Mouse (Mus musculus) MEL (cell line): ENCODE results near the gene Itpr2. TPM values are rescaled to one million over a fixed set of nuclear protein-coding genes. Genes with fewer than 3 reads are reported as not detected.
A peak's percentile ranks its signal among the peaks of the same experiment; 100 is the strongest.

ENCODE experiments used
- DNase-seq: peaks from one replicate; pipeline ENCODE4 v3.0.0; 2011; ENCODE audit warnings: low read depth, low spot score
- H3K27ac ChIP-seq: 2 replicates; pipeline ENCODE4 v1.5.1; 2012; ENCODE audit warnings: low read depth, mild to moderate bottlenecking, control low read depth, low read length, moderate library complexity; ENCODE audit not compliant: control insufficient read depth
- H3K27me3 ChIP-seq, 2 experiments: fragments of 150-350 bp in 1 of 2; sonication (generic) in 1 of 2; 2 replicates each; pipeline ENCODE4 v1.6.1; 2012; ENCODE audit warnings: low read length in 2 of 2, mild to moderate bottlenecking in 2 of 2, improper control_type of control experiment in 1 of 2, moderate library complexity in 1 of 2; ENCODE audit not compliant: insufficient read depth in 2 of 2, control insufficient read depth in 1 of 2
- H3K36me3 ChIP-seq, 2 experiments: 2 replicates each; pipeline ENCODE4 v1.6.1; 2012 to 2014; ENCODE audit warnings: low read length in 2 of 2, improper control_type of control experiment in 1 of 2, inconsistent platforms in 1 of 2, mild to moderate bottlenecking in 1 of 2; ENCODE audit not compliant: insufficient read depth in 2 of 2, control insufficient read depth in 1 of 2
- H3K4me1 ChIP-seq, 2 experiments: fragments of 150-350 bp in 1 of 2; sonication (generic) in 1 of 2; 2 replicates each; pipeline ENCODE4 v1.6.1; 2012; ENCODE audit warnings: low read length in 2 of 2, improper control_type of control experiment in 1 of 2, mild to moderate bottlenecking in 1 of 2; ENCODE audit not compliant: insufficient read depth in 2 of 2, control insufficient read depth in 1 of 2
- H3K4me3 ChIP-seq, 2 experiments: fragments of 150-350 bp in 1 of 2; sonication (generic) in 1 of 2; 2 replicates each; pipeline ENCODE4 v1.5.1; 2012; ENCODE audit warnings: low read depth in 2 of 2, low read length in 2 of 2, mild to moderate bottlenecking in 2 of 2, moderate library complexity in 2 of 2, control low read depth in 1 of 2, improper control_type of control experiment in 1 of 2; ENCODE audit not compliant: control insufficient read depth in 1 of 2, insufficient read depth in 1 of 2
- H3K79me2 ChIP-seq: 2 replicates; pipeline ENCODE4 v1.6.1; 2012; ENCODE audit warnings: mild to moderate bottlenecking, low read length, moderate library complexity; ENCODE audit not compliant: control insufficient read depth, poor library complexity, insufficient read depth
- H3K9ac ChIP-seq: 2 replicates; pipeline ENCODE4 v1.6.1; 2012; ENCODE audit warnings: low read depth, mild to moderate bottlenecking, control low read depth, low read length, moderate library complexity; ENCODE audit not compliant: control insufficient read depth, poor library complexity, severe bottlenecking
- H3K9me3 ChIP-seq: fragments of 150-350 bp; sonication (generic); replicated peaks from 2 replicates; pipeline ENCODE4 v1.6.1; 2012; ENCODE audit warnings: mild to moderate bottlenecking, low read length, improper control_type of control experiment, moderate library complexity; ENCODE audit not compliant: insufficient read depth
- CHD1 ChIP-seq: IDR thresholded peaks from 2 replicates; pipeline ENCODE4 v1.6.1; 2012; ENCODE audit warnings: low read depth, mild to moderate bottlenecking, inconsistent platforms, low read length, improper control_type of control experiment
- CHD2 ChIP-seq: IDR thresholded peaks from 2 replicates; pipeline ENCODE4 v1.6.1; 2011; ENCODE audit warnings: low read length, improper control_type of control experiment
- CTCF ChIP-seq, 3 experiments: IDR thresholded peaks in 2 of 3; conservative IDR thresholded peaks in 1 of 3; 2 replicates each; pipeline ENCODE4 v1.5.1; 2011 to 2012; ENCODE audit warnings: low read length in 3 of 3, low read depth in 2 of 3, mild to moderate bottlenecking in 2 of 3, improper control_type of control experiment in 1 of 3, inconsistent platforms in 1 of 3, mixed read lengths in 1 of 3, moderate library complexity in 1 of 3; ENCODE audit not compliant: control insufficient read depth in 1 of 3, insufficient read depth in 1 of 3, poor library complexity in 1 of 3, severe bottlenecking in 1 of 3
- E2F4 ChIP-seq: IDR thresholded peaks from 2 replicates; pipeline ENCODE4 v1.6.1; 2011; ENCODE audit warnings: low read depth, low read length, improper control_type of control experiment, borderline replicate concordance
- ELF1 ChIP-seq: IDR thresholded peaks from 2 replicates; pipeline ENCODE4 v1.6.1; 2014; ENCODE audit warnings: low read depth, mild to moderate bottlenecking, inconsistent platforms, low read length, improper control_type of control experiment, moderate library complexity
- ETS1 ChIP-seq: IDR thresholded peaks from 2 replicates; pipeline ENCODE4 v1.6.1; 2012; ENCODE audit warnings: low read depth, mild to moderate bottlenecking, inconsistent platforms, low read length, improper control_type of control experiment, moderate library complexity
- JUND ChIP-seq: IDR thresholded peaks from 2 replicates; pipeline ENCODE4 v1.6.1; 2011; ENCODE audit warnings: low read depth, mild to moderate bottlenecking, improper control_type of control experiment, low read length
- KAT2A ChIP-seq: conservative IDR thresholded peaks from 2 replicates; pipeline ENCODE4 v1.6.1; 2012; ENCODE audit warnings: low read depth, low read length, improper control_type of control experiment, inconsistent platforms
- MAZ ChIP-seq: IDR thresholded peaks from 2 replicates; pipeline ENCODE4 v1.6.1; 2012; ENCODE audit warnings: low read depth, mild to moderate bottlenecking, inconsistent platforms, low read length, improper control_type of control experiment
- MEF2A ChIP-seq: IDR thresholded peaks from 2 replicates; pipeline ENCODE4 v1.6.1; 2014; ENCODE audit warnings: low read depth, mild to moderate bottlenecking, inconsistent platforms, low read length, improper control_type of control experiment; ENCODE audit not compliant: poor library complexity, insufficient replicate concordance, severe bottlenecking; ENCODE audit errors: extremely low read depth
- MYC ChIP-seq: IDR thresholded peaks from 2 replicates; pipeline ENCODE4 v1.6.1; 2011; ENCODE audit warnings: low read depth, mild to moderate bottlenecking, low read length, improper control_type of control experiment, moderate library complexity
- NRF1 ChIP-seq: IDR thresholded peaks from 2 replicates; pipeline ENCODE4 v1.6.1; 2014; ENCODE audit warnings: low read depth, mild to moderate bottlenecking, inconsistent platforms, low read length, improper control_type of control experiment, moderate library complexity; ENCODE audit not compliant: poor library complexity, insufficient read depth, severe bottlenecking
- POLR2AphosphoS5 ChIP-seq: IDR thresholded peaks from 2 replicates; pipeline ENCODE4 v1.6.1; 2012; ENCODE audit warnings: low read depth, borderline replicate concordance, mild to moderate bottlenecking, inconsistent platforms, low read length, moderate library complexity, mixed read lengths
- RCOR1 ChIP-seq: IDR thresholded peaks from 2 replicates; pipeline ENCODE4 v1.6.1; 2012; ENCODE audit warnings: low read depth, mild to moderate bottlenecking, inconsistent platforms, low read length, improper control_type of control experiment
- TAL1 ChIP-seq: IDR thresholded peaks from 2 replicates; pipeline ENCODE4 v1.6.1; 2012; ENCODE audit warnings: mild to moderate bottlenecking, inconsistent platforms, low read length, moderate library complexity, mixed read lengths
- TCF12 ChIP-seq: IDR thresholded peaks from 2 replicates; pipeline ENCODE4 v1.6.1; 2014; ENCODE audit warnings: low read depth, mild to moderate bottlenecking, inconsistent platforms, low read length, improper control_type of control experiment, moderate library complexity
- USF1 ChIP-seq: IDR thresholded peaks from 2 replicates; pipeline ENCODE4 v1.6.1; 2014; ENCODE audit warnings: low read depth, mild to moderate bottlenecking, inconsistent platforms, low read length, improper control_type of control experiment, moderate library complexity
- USF2 ChIP-seq, 2 experiments: IDR thresholded peaks; 2 replicates each; pipeline ENCODE4 v1.6.1; 2011 to 2012; ENCODE audit warnings: improper control_type of control experiment in 2 of 2, low read length in 2 of 2, borderline replicate concordance in 1 of 2, inconsistent platforms in 1 of 2, low read depth in 1 of 2, mild to moderate bottlenecking in 1 of 2; ENCODE audit not compliant: insufficient read depth in 1 of 2
- ZMIZ1 ChIP-seq: IDR thresholded peaks from 2 replicates; pipeline ENCODE4 v1.6.1; 2012; ENCODE audit warnings: low read depth, mild to moderate bottlenecking, inconsistent platforms, low read length, improper control_type of control experiment, moderate library complexity
- polyA plus RNA-seq, 2 experiments: library from polyadenylated mRNA; stranded (reverse) in 1 of 2; unstranded in 1 of 2; fragments of >175 nt in 1 of 2; fragments of >200 nt in 1 of 2; gene quantifications; 2 replicates each; pipeline versions ENCODE4 v1.2.1 to v1.2.4; 2012; ENCODE audit warnings: low replicate concordance in 2 of 2, low read depth in 1 of 2; ENCODE audit not compliant: insufficient read length in 2 of 2, insufficient read depth in 1 of 2, missing spikeins in 1 of 2
- total RNA-seq: library from RNA; depleted of rRNA; stranded (reverse); fragments of 300-350 nt; gene quantifications from 2 replicates; pipeline ENCODE4 v1.2.3, GENCODE M21; 2012

Gene Itpr2
- total and polyA plus RNA-seq, 3 experiments = 1.5 to 3.0 TPM; not detected in 1

DNA sequence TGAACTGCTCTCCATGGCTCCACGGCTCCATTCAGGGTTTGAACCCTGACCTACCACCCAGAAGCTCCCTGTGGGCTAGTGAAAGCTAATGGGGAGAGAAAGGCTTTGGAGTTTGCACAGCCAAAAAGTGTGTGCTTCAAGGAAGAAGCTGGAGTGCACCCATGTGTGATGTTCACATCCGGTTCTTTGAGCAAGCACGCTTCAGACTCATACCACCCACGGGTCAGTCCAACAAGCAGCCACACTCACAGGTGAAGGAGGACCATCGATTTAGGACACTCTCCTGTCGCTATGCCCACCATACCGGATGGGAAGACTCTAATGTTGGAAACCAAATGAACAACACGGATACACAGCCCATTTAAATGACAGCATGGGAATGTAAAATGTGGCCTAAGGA lies 9.5 kb upstream of the Itpr2 start:
- no peak for DNase-seq
- no peaks in the 10 kb centered on the region for H3K79me2 ChIP-seq
- no peaks in the 10 kb centered on the region for H3K9me3 ChIP-seq
- no peak overlapping the region for H3K9ac ChIP-seq
- H3K4me1 ChIP-seq = peaks cover 15 to 25% of the 10 kb centered on the region in 2 experiments
- no peaks in the 10 kb centered on the region for H3K27me3 ChIP-seq
- peaks cover 0 to 12% of the 10 kb centered on the region in 2 experiments; a peak in 2 of 4 replicates for H3K36me3 ChIP-seq
- no peak overlapping the region for H3K27ac ChIP-seq
- H3K4me3 ChIP-seq = no peak overlapping the region
- no peak for TF ChIP-seq ETS1
- no peak for TF ChIP-seq CHD1
- TF ChIP-seq CTCF (IDR thresholded peaks at IDR 0.05 in 2 of 3, conservative IDR thresholded peaks at IDR 0.05 in 1 of 3; ENCODE audit: control insufficient read depth in 1 of 3, insufficient read depth in 1 of 3, low read depth in 2 of 3, low read length in 3 of 3, poor library complexity in 1 of 3, severe bottlenecking in 1 of 3) = no peak
- TF ChIP-seq, all 39 proteins: peak for 0

DNA sequence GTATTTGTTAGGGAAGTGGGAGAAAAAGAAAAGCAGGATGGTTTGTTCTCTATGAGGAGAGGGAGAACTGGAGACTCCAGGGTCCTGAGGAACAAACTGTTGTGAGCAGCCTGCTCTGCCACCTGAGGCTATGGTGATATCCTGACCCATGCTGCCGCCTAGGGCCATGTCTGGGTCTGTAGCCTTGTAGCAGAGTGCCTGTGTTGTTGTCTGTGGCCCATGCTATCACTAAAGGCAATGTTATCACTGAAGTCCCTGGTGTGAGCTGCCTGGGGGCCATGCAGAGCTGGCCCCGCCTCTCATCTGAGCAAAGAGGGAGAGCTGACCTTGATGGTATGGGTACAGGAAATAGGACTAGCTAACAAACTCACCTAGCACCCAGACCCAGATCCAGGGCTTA lies 7.9 kb upstream of the Itpr2 start:
- Histone ChIP-seq H3K79me2 (no peaks in the 10 kb centered on the region), H3K36me3 (no peaks in the 10 kb centered on the region; a peak in 1 of 4 replicates), H3K9ac (no peak overlapping the region), H3K27ac (no peak overlapping the region), H3K27me3 (no peaks in the 10 kb centered on the region), H3K9me3 (no peaks in the 10 kb centered on the region), H3K4me3 (no peak overlapping the region), H3K4me1 (peaks cover 9 to 14% of the 10 kb centered on the region in 2 experiments; a peak in 3 of 4 replicates)
- no peak for TF ChIP-seq POLR2AphosphoS5
- TF ChIP-seq KAT2A = no peak
- TF ChIP-seq ELF1 = no peak
- 0 out of 2 replicates have a peak, but pooled peaks have one; percentile 9 for TF ChIP-seq TCF12
- TF ChIP-seq E2F4 = no peak
- no peak for TF ChIP-seq USF2 (IDR thresholded peaks at IDR 0.05; ENCODE audit: borderline replicate concordance in 1 of 2, insufficient read depth in 1 of 2, low read depth in 1 of 2, low read length in 2 of 2)
- no peak for TF ChIP-seq USF1
- no peak for TF ChIP-seq CHD2
- TF ChIP-seq RCOR1 = no peak
- no peak for TF ChIP-seq MEF2A
- no peak for TF ChIP-seq JUND
- TF ChIP-seq MYC = no peak
- TF ChIP-seq TAL1 = no peak
- TF ChIP-seq ZMIZ1 = no peak
- TF ChIP-seq CTCF (IDR thresholded peaks at IDR 0.05 in 2 of 3, conservative IDR thresholded peaks at IDR 0.05 in 1 of 3; ENCODE audit: control insufficient read depth in 1 of 3, insufficient read depth in 1 of 3, low read depth in 2 of 3, low read length in 3 of 3, poor library complexity in 1 of 3, severe bottlenecking in 1 of 3) = 0 out of 6 replicates have a peak, but pooled peaks of 1 of the 3 experiments have one; percentile 3
- TF ChIP-seq MAZ = no peak
- TF ChIP-seq NRF1 = no peak
- DNase-seq = no peak
